Mouse (Mus musculus) monocyte, adult 2 months (primary cell): Measurements from ENCODE around the gene Cript.
"Not testable (repeated sequence)": the region's sequence is repeated elsewhere in the genome, so short reads cannot be mapped to it uniquely, and the experiment has no call there.

Experiments
- DNase-seq, 2 experiments: peaks; one replicate each; pipeline ENCODE4 v3.0.0; 2022; ENCODE audit warnings: low spot score in 2 of 2, low read depth in 1 of 2

Gene Cript

GRCm38 (mm10) chr17:87049696-87050095 is 24.3 kb downstream of the Cript start:
- DNase-seq = no peak

DNA sequence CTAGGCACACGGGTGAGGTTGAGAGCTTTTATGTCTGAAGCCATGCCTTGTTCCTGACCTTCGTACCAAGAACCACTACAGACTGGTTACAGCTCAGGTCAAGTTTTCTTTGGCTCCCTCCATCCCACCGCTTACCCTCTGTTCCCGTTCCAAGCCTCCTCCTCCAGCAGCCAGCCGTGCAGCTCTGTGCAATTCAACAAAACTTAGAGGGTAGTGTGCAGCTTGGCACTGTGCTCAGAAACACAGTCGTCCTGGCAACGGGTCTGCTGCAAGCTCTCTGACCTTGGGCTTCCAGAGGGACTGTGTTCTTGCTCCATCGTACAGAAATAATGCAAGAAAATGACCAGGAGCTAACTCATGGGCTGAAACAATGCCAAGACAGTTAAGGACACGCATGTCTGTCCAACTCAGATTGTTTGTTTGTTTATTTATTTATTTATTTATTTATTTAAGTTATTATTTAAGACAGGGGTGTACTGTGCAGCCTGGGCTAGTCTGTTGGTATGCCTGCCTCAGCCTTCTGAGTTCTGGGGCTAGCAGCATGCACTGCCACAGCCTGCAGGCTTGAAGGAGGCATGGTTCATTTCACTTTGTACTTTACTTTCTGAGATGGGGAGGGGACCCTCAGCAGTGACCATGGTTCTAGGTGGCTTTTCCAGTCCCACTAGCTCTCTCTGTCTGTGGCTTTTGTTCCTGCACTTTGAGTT is 25.3 kb downstream of the Cript start:
- no peak for DNase-seq

DNA sequence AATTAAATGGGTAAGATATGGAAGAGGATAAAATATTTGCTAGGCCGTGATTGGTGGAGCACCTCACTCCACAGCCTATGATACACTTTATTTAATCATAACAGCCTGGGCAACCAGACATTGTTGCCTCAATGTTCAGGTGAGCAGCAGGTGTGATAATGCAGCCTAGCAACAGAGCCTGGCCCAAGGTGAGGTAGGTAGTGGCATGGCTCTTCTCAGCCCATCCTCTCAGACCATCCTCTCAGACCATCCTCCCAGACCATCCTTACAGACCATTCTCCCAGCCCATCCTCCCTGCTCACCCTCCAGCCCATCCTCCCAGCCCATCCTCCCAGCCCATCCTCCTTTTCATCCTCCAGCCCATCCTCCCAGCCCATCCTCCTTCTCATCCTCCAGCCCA is 26.3 kb downstream of the Cript start:
- no peak for DNase-seq

DNA sequence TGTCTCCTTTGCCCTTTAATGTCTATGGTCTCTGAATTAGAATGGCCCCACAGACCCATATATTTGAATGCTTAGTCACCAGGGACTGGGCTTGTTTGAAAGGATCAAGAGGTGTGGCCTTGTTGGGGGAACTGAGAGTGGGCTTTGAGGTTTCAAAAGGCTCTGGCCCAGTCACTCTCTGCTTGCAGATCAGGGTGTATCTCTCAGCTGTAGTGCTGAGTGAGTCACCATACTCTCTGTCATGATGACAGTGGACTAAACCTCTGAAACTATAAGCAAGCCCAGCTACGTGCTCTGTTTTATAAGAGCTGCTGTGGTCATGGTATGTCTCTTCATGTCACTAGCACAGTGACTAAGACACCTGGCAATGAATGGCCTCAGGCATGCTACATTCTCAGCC is 27.1 kb downstream of the Cript start:
- peak in 1 of 2 experiments; percentile 11 for DNase-seq

- no peak for DNase-seq
These were observed 28.6 kb downstream of the Cript start for GRCm38 (mm10) chr17:87053921-87054320.

DNA sequence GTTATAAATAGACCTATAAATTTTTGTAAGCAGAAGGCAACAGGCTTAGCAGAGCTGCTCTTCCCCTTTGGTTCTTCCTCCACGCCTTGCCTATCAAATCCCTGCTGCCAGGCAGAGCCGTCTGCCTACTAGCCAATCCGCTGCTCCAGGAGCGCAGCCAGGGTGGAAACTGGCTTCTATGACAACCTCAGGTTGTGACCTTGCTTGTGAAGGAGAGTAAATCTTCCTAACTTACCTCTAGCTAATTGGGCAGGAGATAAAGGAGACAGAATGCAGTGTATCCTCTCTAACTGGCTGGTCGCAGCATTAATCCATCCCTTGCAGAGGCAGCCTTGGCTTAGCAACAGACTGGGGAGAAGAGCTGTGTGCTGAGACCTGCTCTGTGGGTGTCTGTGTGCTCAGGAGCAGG is 29.7 kb downstream of the Cript start:
- DNase-seq = no peak

GRCm38 (mm10) chr17:87055663-87056062 is 30.3 kb downstream of the Cript start:
- DNase-seq = no peak

- no peak for DNase-seq
These were observed 31.4 kb downstream of the Cript start for GRCm38 (mm10) chr17:87056761-87057160.

- DNase-seq = no peak
These were observed 32.3 kb downstream of the Cript start for GRCm38 (mm10) chr17:87057486-87058266.

GRCm38 (mm10) chr17:87062639-87063038 is 37.3 kb downstream of the Cript start:
- DNase-seq = no peak

GRCm38 (mm10) chr17:87063461-87063860 is 38.1 kb downstream of the Cript start:
- no peak for DNase-seq

- DNase-seq = no peak
These were observed 38.6 kb downstream of the Cript start for GRCm38 (mm10) chr17:87063969-87064368.

DNA sequence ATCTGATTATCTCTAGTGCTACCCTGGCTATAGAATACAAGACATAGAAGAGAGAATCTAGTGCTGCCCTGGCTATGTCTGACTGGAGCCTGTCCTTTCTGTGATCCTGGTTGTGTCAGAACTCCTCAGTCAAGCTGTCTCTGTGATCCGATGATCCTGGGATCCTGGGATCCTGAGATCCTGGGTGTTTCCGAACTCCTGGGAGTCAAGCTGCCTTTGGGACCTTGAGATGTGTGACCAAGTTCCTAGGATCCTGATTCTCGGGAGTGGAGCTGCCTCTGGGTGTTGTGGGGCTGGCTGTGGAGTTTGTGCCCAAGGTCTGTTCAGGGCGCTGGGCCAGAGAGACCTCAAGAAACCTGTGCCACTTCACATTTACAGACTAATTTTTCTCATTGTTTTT is 43.6 kb downstream of the Cript start:
- no peak for DNase-seq

DNA sequence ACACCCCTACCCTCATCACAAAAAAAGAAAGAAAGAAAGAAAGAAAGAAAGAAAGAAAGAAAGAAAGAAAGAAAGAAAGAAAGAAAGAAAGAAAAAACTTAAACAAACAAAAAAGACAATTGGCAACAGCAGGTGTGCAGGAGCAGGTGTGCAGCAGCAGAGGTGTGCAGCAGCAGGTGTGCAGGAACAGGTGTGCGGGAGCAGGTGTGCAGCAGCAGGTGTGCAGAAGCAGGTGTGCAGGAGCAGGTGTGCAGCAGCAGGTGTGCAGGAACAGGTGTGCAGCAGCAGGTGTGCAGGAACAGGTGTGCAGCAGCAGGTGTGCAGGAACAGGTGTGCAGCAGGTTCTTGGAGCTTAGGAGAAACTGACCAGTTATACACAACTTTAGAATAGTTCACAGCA is 46.8 kb downstream of the Cript start:
- DNase-seq = not testable (repeated sequence)

DNA sequence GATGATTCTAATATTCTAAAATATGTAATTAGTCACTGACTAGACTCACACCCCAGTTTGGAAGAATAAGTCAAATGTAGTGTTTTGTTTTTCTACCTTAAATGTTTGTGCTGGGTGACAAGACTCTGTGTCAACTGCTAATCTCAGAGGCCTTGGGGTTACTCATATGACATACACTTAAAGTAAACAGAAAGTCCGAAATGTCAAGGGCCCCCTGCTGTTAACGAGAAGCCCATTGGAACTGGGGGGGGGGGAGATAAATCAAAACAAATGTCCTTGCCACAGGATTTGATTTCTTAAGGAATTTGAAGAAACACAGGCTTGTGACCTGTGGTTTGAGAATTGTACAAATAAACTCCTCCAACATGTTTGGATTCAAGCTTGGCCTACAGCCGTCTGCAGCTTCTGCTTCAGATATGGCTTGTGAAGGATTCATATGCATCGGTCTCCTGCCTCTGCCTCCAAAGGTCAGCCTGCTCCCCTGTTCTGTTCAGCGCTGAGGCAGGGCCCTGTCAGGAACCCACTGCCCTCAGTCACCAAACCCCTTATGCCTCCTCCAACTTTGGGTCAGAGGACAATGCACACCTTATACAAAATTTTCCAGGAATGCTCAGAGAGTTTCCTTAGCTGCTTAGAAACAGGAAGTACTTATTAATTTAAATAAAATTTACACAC is 47.6 kb downstream of the Cript start:
- DNase-seq = no peak

GRCm38 (mm10) chr17:87073470-87073869 is 48.1 kb downstream of the Cript start:
- no peak for DNase-seq

GRCm38 (mm10) chr17:87078217-87078616 is 52.9 kb downstream of the Cript start:
- not testable (repeated sequence) for DNase-seq

DNA sequence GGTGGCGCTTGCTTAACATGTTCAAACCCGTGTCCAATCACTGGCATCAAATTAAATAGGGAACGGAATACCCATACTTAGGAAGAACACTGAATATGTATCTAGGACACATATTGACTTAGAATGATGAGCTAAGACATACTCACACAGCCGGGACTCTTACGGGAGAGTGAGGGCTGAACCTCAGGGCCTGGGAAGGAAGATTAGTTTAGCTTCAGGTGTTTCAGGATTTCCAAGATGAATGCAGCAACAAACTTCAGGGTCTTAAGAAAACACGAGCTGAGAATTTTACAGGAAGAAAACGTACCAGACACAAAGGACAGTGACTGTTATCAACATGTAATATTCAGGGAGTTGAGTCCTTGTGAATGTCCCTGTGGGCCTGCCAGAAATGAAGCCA is 55.4 kb downstream of the Cript start:
- DNase-seq = no peak

DNA sequence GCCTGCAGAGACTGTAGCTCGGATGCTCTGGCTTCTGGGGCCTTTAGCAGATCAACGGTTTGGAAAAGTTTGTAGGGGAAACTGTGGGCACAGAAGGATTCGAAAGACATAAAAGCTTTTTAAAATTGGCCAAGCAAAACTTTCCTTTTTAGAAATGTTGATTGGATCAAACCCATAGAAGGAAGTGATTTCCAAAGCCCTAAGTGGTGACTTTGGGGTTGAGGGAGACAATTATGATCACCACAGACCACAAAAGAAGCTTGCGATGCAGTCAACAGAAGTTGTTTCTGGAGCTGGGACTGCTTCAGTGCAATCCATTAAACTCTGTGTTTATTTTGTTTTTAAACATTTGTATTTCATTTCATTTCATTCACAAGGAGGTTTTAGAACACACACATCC is 57.2 kb downstream of the Cript start:
- no peak for DNase-seq

DNA sequence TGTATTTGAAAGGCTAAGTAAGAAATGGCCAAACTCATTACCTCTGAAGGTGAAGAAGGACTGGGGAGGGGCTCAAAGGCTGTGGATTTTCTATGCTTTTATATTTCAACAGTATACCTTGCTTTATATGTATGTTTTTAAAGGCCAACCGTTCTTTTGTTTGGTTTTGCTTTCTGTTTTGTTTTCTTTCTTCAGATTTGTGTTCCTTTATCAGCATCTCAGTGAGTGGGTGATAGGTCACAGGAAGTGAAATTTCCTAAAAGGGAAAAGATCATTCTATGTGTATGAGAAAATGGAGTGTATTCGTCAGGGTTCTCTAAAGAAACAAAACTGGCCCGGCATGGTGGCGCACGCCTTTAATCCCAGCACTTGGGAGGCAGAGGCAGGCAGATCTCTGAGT is 58.3 kb downstream of the Cript start:
- no peak for DNase-seq
